Mouse (Mus musculus): ENCODE data around the gene Dst. TPM values are rescaled to one million over a fixed set of nuclear protein-coding genes. Genes with fewer than 3 reads are reported as not detected.
A peak's percentile ranks its signal among the peaks of the same experiment; 100 is the strongest.

The Dst gene
- polyA plus RNA-seq, 1 experiment from 2014 or later, result 29.4 TPM

DNA sequence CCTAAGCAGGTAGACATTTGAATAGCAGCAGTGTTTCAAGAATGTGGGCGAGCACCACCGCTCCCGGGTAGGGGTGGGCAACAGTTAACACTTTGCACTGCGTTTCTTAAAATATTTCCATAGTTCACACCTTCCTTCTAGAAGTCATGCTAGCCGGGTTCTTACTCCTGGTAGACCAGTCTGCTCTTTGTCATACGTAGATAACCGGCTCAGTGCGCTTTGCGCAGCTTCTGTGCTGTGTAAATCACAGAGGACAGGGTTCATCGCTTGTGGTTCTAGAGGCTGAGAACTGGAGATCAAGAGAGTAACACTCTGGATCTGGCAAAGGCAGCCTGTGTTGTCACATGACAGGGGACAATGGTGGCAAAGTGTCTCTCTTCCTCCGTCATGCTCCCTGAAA, 208.4 kb downstream of the Dst start:
- Histone ChIP-seq H3K9me3 (replicated peaks) (no peaks in the 10 kb centered on the region), H3K36me3 (ENCODE audit: poor library complexity, severe bottlenecking) (no peaks in the 10 kb centered on the region), H3K9ac (no peak overlapping the region), H3K27me3 (no peaks in the 10 kb centered on the region), H3K4me2 (no peak overlapping the region), H3K4me1 (peaks cover 6% of the 10 kb centered on the region; the same call in 1 of the 2 replicates), H3K27ac (no peak overlapping the region), H3K4me3 (no peak overlapping the region)
- no peak for ATAC-seq
- 76% methylated on average over 11 of the region's 11 CpGs for WGBS

GRCm38 (mm10) chr1:34117056-34117455, 209.0 kb downstream of the Dst start:
- H3K9me3 ChIP-seq (replicated peaks), result no peaks in the 10 kb centered on the region
- no peak for ATAC-seq
- H3K36me3 ChIP-seq (ENCODE audit: poor library complexity, severe bottlenecking), result no peaks in the 10 kb centered on the region
- 92% methylated on average over 9 of the region's 9 CpGs for WGBS
- H3K4me2 ChIP-seq, result no peak overlapping the region
- H3K27ac ChIP-seq, result no peak overlapping the region
- H3K9ac ChIP-seq, result no peak overlapping the region
- H3K4me3 ChIP-seq, result no peak overlapping the region
- H3K4me1 ChIP-seq, result peaks cover 8% of the 10 kb centered on the region; the same call in 1 of the 2 replicates
- H3K27me3 ChIP-seq, result no peaks in the 10 kb centered on the region

GRCm38 (mm10) chr1:34117709-34118108, 209.7 kb downstream of the Dst start:
- Histone ChIP-seq H3K9ac (no peak overlapping the region), H3K27ac (no peak overlapping the region), H3K4me2 (no peak overlapping the region), H3K9me3 (replicated peaks) (no peaks in the 10 kb centered on the region), H3K4me3 (no peak overlapping the region), H3K36me3 (ENCODE audit: poor library complexity, severe bottlenecking) (no peaks in the 10 kb centered on the region), H3K4me1 (peaks cover 8% of the 10 kb centered on the region; the same call in 1 of the 2 replicates), H3K27me3 (no peaks in the 10 kb centered on the region)
- WGBS, result 50% methylated on average over 3 of the region's 3 CpGs
- 0 out of 2 replicates have a peak, but pooled peaks have one; percentile 53 for ATAC-seq

GRCm38 (mm10) chr1:34120066-34120465, 212.0 kb downstream of the Dst start:
- H3K4me2 ChIP-seq, result no peak overlapping the region
- H3K4me3 ChIP-seq, result no peak overlapping the region
- no peaks in the 10 kb centered on the region for H3K9me3 ChIP-seq (replicated peaks)
- ATAC-seq, result no peak
- WGBS, result 89% methylated on average over 6 of the region's 6 CpGs
- H3K27ac ChIP-seq, result no peak overlapping the region
- H3K36me3 ChIP-seq (ENCODE audit: poor library complexity, severe bottlenecking), result no peaks in the 10 kb centered on the region
- no peak overlapping the region for H3K9ac ChIP-seq
- H3K27me3 ChIP-seq, result no peaks in the 10 kb centered on the region
- peaks cover 8% of the 10 kb centered on the region; the same call in 1 of the 2 replicates for H3K4me1 ChIP-seq

GRCm38 (mm10) chr1:34120602-34121001, 212.6 kb downstream of the Dst start:
- ATAC-seq, result no peak
- no peak overlapping the region for H3K4me3 ChIP-seq
- no peak overlapping the region for H3K9ac ChIP-seq
- 87% methylated on average over 6 of the region's 6 CpGs for WGBS
- no peaks in the 10 kb centered on the region for H3K9me3 ChIP-seq (replicated peaks)
- H3K27me3 ChIP-seq, result no peaks in the 10 kb centered on the region
- no peaks in the 10 kb centered on the region for H3K36me3 ChIP-seq (ENCODE audit: poor library complexity, severe bottlenecking)
- H3K27ac ChIP-seq, result no peak overlapping the region
- H3K4me1 ChIP-seq, result peaks cover 8% of the 10 kb centered on the region; the same call in 1 of the 2 replicates
- no peak overlapping the region for H3K4me2 ChIP-seq

DNA sequence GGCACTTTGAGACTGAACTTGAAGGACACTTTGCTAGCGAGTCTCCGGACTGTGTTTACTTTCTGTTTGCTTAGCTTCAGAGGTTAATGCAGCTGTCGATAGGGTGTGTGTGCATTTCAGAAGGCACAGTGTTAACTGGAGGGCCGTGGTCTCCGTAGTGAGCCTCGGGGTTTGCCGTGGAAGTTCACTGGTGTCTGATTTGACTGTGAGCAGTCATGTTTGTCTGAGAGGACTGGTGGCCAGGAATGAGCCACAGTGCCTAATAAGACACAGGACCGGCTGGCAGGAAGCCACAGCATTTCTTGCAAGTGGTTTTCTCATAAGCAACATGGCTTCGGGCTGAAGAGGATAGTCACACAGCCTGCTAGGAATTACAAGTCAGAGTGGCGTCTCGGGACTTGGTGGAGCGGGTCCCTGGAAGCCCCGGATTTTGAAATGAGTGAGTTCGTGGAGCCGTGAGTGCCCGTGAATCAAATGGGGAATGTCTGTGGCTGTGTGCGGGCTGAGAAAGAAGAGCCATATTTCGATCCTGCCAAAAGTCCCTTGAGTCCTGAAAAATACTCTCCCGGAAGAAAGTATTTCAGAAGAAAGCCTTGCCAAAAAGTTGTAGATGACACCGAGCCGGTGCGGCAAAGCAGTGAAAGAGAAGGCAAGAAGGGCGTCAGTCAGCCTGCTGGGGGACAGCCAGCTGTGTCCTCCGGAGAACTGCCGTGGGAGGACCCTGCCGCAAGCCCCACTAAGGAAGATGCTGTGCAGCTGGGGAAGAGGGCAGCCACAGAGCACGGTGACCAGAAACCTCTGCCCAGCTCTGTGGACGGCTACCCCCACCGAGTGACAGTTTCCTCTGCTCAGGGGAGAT, 213.4 kb downstream of the Dst start:
- H3K4me1 ChIP-seq, result peaks cover 8% of the 10 kb centered on the region; the same call in 1 of the 2 replicates
- H3K36me3 ChIP-seq (ENCODE audit: poor library complexity, severe bottlenecking), result no peaks in the 10 kb centered on the region
- no peak overlapping the region for H3K4me2 ChIP-seq
- no peak for ATAC-seq
- no peak overlapping the region for H3K9ac ChIP-seq
- 82% methylated on average over 29 of the region's 29 CpGs for WGBS
- no peaks in the 10 kb centered on the region for H3K9me3 ChIP-seq (replicated peaks)
- no peaks in the 10 kb centered on the region for H3K27me3 ChIP-seq
- no peak overlapping the region for H3K4me3 ChIP-seq
- H3K27ac ChIP-seq, result no peak overlapping the region

- no peak overlapping the region for H3K4me2 ChIP-seq
- no peak overlapping the region for H3K27ac ChIP-seq
- no peak for ATAC-seq
- WGBS, result 93% methylated on average over 6 of the region's 6 CpGs
- peaks cover 8% of the 10 kb centered on the region; the same call in 1 of the 2 replicates for H3K4me1 ChIP-seq
- no peaks in the 10 kb centered on the region for H3K27me3 ChIP-seq
- H3K9me3 ChIP-seq (replicated peaks), result no peaks in the 10 kb centered on the region
- no peak overlapping the region for H3K4me3 ChIP-seq
- H3K36me3 ChIP-seq (ENCODE audit: poor library complexity, severe bottlenecking), result no peaks in the 10 kb centered on the region
- no peak overlapping the region for H3K9ac ChIP-seq
Measured at GRCm38 (mm10) chr1:34122198-34122597, 214.2 kb downstream of the Dst start.

- 94% methylated on average over 1 of the region's 1 CpGs for WGBS
- H3K27me3 ChIP-seq, result no peaks in the 10 kb centered on the region
- H3K4me2 ChIP-seq, result no peak overlapping the region
- H3K9ac ChIP-seq, result no peak overlapping the region
- H3K9me3 ChIP-seq (replicated peaks), result no peaks in the 10 kb centered on the region
- H3K27ac ChIP-seq, result no peak overlapping the region
- no peaks in the 10 kb centered on the region for H3K36me3 ChIP-seq (ENCODE audit: poor library complexity, severe bottlenecking)
- H3K4me1 ChIP-seq, result peaks cover 8% of the 10 kb centered on the region; the same call in 1 of the 2 replicates
- ATAC-seq, result no peak
- no peak overlapping the region for H3K4me3 ChIP-seq
Measured at GRCm38 (mm10) chr1:34122905-34123304, 214.9 kb downstream of the Dst start.

DNA sequence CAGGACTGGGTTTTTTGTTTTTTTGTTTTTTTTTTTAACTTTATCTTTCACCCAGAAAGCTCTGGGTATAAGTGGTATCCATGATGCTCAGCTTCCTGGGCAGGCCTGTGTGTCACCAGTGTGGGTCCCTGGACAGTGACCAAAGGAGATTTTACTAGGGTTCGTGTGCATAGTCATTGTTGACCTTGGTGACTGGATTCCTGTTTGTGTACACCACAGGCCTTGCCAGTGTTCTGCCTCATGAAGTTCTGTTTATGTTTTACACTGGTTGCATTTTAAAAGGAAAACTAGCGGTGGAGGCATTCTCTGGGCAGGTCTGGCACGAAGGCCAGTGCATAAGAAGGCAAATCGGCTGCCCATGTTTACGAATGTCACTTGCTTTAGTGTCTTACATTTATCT, 215.3 kb downstream of the Dst start:
- H3K27ac ChIP-seq, result no peak overlapping the region
- 91% methylated on average over 5 of the region's 5 CpGs for WGBS
- peaks cover 8% of the 10 kb centered on the region; the same call in 1 of the 2 replicates for H3K4me1 ChIP-seq
- no peak for ATAC-seq
- no peak overlapping the region for H3K4me3 ChIP-seq
- H3K36me3 ChIP-seq (ENCODE audit: poor library complexity, severe bottlenecking), result no peaks in the 10 kb centered on the region
- H3K9me3 ChIP-seq (replicated peaks), result no peaks in the 10 kb centered on the region
- H3K9ac ChIP-seq, result no peak overlapping the region
- H3K4me2 ChIP-seq, result no peak overlapping the region
- no peaks in the 10 kb centered on the region for H3K27me3 ChIP-seq

- no peaks in the 10 kb centered on the region for H3K27me3 ChIP-seq
- no peaks in the 10 kb centered on the region for H3K36me3 ChIP-seq (ENCODE audit: poor library complexity, severe bottlenecking)
- no peak for ATAC-seq
- H3K4me1 ChIP-seq, result peaks cover 8% of the 10 kb centered on the region; the same call in 1 of the 2 replicates
- no peak overlapping the region for H3K27ac ChIP-seq
- no peaks in the 10 kb centered on the region for H3K9me3 ChIP-seq (replicated peaks)
- 82% methylated on average over 7 of the region's 7 CpGs for WGBS
- no peak overlapping the region for H3K4me2 ChIP-seq
- H3K4me3 ChIP-seq, result no peak overlapping the region
- H3K9ac ChIP-seq, result no peak overlapping the region
Measured at GRCm38 (mm10) chr1:34124376-34124775, 216.4 kb downstream of the Dst start.

- Histone ChIP-seq H3K27me3 (no peaks in the 10 kb centered on the region), H3K4me1 (peaks cover 8% of the 10 kb centered on the region; the same call in 1 of the 2 replicates), H3K9ac (no peak overlapping the region), H3K27ac (no peak overlapping the region), H3K36me3 (ENCODE audit: poor library complexity, severe bottlenecking) (no peaks in the 10 kb centered on the region), H3K4me2 (no peak overlapping the region), H3K9me3 (replicated peaks) (no peaks in the 10 kb centered on the region), H3K4me3 (no peak overlapping the region)
- no peak for ATAC-seq
- 88% methylated on average over 5 of the region's 5 CpGs for WGBS
Measured at GRCm38 (mm10) chr1:34125148-34125547, 217.1 kb downstream of the Dst start.

- Histone ChIP-seq H3K9ac (no peak overlapping the region), H3K4me1 (peaks cover 7% of the 10 kb centered on the region; the same call in 1 of the 2 replicates), H3K36me3 (ENCODE audit: poor library complexity, severe bottlenecking) (no peaks in the 10 kb centered on the region), H3K4me3 (no peak overlapping the region), H3K27me3 (no peaks in the 10 kb centered on the region), H3K4me2 (no peak overlapping the region), H3K9me3 (replicated peaks) (no peaks in the 10 kb centered on the region), H3K27ac (no peak overlapping the region)
- ATAC-seq, result no peak
- WGBS, result 82% methylated on average over 15 of the region's 15 CpGs
Measured at GRCm38 (mm10) chr1:34127714-34128474, 219.9 kb downstream of the Dst start.
